Mouse (Mus musculus) lung, embryonic 16.5 days (tissue): ENCODE measurements at regions not wholly inside any gene's neighbourhood (a gene's known extent, or its start where the extent isn't known, plus 50 kb on each side); places are given as distances from the start of the nearest gene placed in this dataset.

ENCODE experiments used
- ATAC-seq: fragments of 200-750 bp; cut with Nextera tagmentation; 2 replicates; pipeline ENCODE4 v1.8.0; 2017; ENCODE audit warnings: low read depth, mild to moderate bottlenecking, moderate library complexity
- H3K27ac ChIP-seq: fragments of 300-500 bp; sonication (generic); 2 replicates; pipeline ENCODE4 v1.5.1; 2014; ENCODE audit warnings: mild to moderate bottlenecking, control low read depth, low read length
- H3K27me3 ChIP-seq: fragments of 300-500 bp; sonication (generic); 2 replicates; pipeline ENCODE4 v1.6.1; 2014; ENCODE audit warnings: low read depth, low read length, mixed read lengths; ENCODE audit not compliant: control insufficient read depth, insufficient read depth
- H3K36me3 ChIP-seq: fragments of 300-500 bp; sonication (generic); 2 replicates; pipeline ENCODE4 v1.6.1; 2014; ENCODE audit warnings: low read length; ENCODE audit not compliant: control insufficient read depth, insufficient read depth
- H3K4me1 ChIP-seq: fragments of 300-500 bp; sonication (generic); replicated peaks from 2 replicates; pipeline ENCODE4 v1.6.1; 2014; ENCODE audit warnings: low read length, mixed read lengths; ENCODE audit not compliant: control insufficient read depth, insufficient read depth
- H3K4me2 ChIP-seq: fragments of 300-500 bp; sonication (generic); 2 replicates; pipeline ENCODE4 v1.6.1; 2014; ENCODE audit warnings: low read depth, low read length, control low read depth
- H3K4me3 ChIP-seq: fragments of 300-500 bp; sonication (generic); 2 replicates; pipeline ENCODE4 v1.5.1; 2014; ENCODE audit warnings: mild to moderate bottlenecking, low read length, control low read depth
- H3K9ac ChIP-seq: fragments of 300-500 bp; sonication (generic); 2 replicates; pipeline ENCODE4 v1.6.1; 2014; ENCODE audit warnings: low read length, control low read depth
- H3K9me3 ChIP-seq: fragments of 300-500 bp; sonication (generic); 2 replicates; pipeline ENCODE4 v1.6.1; 2016; ENCODE audit warnings: low read length; ENCODE audit not compliant: control insufficient read depth
- WGBS: fragments of 180-500 bp; shearing (Covaris S2); extraction: QIAGEN DNeasy Blood & Tissue Kit; methylation state at CpG from one replicate; pipeline ENCODE4 v1.1.7; 2014; 5-methylcytosine and 5-hydroxymethylcytosine counted together

- H3K27me3 ChIP-seq: no peaks in the 10 kb centered on the region
- ATAC-seq: no peak
- H3K36me3 ChIP-seq: no peaks in the 10 kb centered on the region
- 59% methylated on average over 4 of the region's 4 CpGs for WGBS
- H3K4me3 ChIP-seq: no peak overlapping the region
- H3K9ac ChIP-seq: no peak overlapping the region
- H3K27ac ChIP-seq: no peak overlapping the region
- H3K9me3 ChIP-seq: 0 out of 2 replicates have a peak, but pooled peaks cover 2% of the 10 kb centered on the region
- H3K4me1 ChIP-seq: no peaks in the 10 kb centered on the region
- no peak overlapping the region for H3K4me2 ChIP-seq
Measured at GRCm38 (mm10) chr16:77992986-77993385, 308.3 kb upstream of the Cxadr start.

DNA sequence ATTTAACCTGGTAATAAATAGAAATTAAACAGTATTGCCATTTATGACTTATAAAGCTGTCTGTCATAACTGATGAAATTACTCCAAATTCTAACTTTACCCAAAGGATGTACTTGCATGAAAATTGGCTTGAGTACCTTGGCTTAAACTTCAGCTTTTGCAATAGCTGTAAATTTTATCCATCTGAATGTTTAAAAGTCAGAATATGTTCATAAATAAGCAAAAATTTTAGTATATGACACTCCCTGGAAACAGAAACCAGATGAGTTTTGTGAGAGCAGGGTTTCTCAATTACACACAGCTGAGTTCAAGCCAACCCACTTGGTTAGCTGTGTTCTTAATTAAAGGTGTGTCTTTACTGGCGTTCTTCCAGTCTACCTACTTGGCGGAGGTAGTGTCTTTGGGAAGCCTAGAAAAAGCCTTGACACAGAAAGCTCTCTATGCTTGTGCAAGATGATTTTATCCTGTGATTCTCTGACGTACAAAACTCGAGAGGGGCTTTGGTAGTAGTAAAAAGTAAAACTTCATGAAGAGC lies 311.4 kb upstream of the Cxadr start:
- 79% methylated on average over 4 of the region's 4 CpGs for WGBS
- Histone ChIP-seq H3K4me2 (no peak overlapping the region), H3K9ac (no peak overlapping the region), H3K4me3 (no peak overlapping the region), H3K9me3 (0 out of 2 replicates have a peak, but pooled peaks cover 2% of the 10 kb centered on the region), H3K4me1 (no peaks in the 10 kb centered on the region), H3K27me3 (no peaks in the 10 kb centered on the region), H3K36me3 (no peaks in the 10 kb centered on the region), H3K27ac (no peak overlapping the region)
- ATAC-seq: no peak

DNA sequence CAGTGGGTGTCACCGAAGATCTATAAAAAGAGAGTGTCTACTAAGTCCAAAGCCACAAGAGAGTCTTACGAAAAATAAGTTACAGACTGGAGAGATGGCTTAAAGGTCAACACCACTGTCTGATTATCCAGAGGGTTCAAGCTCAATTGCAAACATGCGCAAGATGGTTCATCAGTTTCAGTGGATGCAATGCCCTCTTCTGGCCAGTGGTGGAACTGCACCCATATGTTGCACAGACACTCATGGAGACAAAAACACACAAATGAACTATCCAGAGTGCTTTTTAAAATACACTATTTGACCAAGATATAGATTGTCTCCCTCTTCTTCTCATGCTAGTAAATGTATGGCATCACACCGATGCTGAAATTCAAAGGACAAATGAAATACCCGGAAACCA lies 312.1 kb upstream of the Cxadr start:
- no peak overlapping the region for H3K9ac ChIP-seq
- H3K36me3 ChIP-seq: no peaks in the 10 kb centered on the region
- H3K4me1 ChIP-seq: no peaks in the 10 kb centered on the region
- H3K4me2 ChIP-seq: no peak overlapping the region
- no peak overlapping the region for H3K4me3 ChIP-seq
- no peak for ATAC-seq
- 0 out of 2 replicates have a peak, but pooled peaks cover 2% of the 10 kb centered on the region for H3K9me3 ChIP-seq
- no peak overlapping the region for H3K27ac ChIP-seq
- no peaks in the 10 kb centered on the region for H3K27me3 ChIP-seq
- 97% methylated on average over 5 of the region's 5 CpGs for WGBS

GRCm38 (mm10) chr16:77986884-77987529 lies 314.3 kb upstream of the Cxadr start:
- H3K9ac ChIP-seq: no peak overlapping the region
- 75% methylated on average over 10 of the region's 10 CpGs for WGBS
- H3K9me3 ChIP-seq: 0 out of 2 replicates have a peak, but pooled peaks cover 2% of the 10 kb centered on the region
- no peak overlapping the region for H3K4me2 ChIP-seq
- H3K4me1 ChIP-seq: no peaks in the 10 kb centered on the region
- H3K4me3 ChIP-seq: no peak overlapping the region
- H3K36me3 ChIP-seq: no peaks in the 10 kb centered on the region
- ATAC-seq: no peak
- no peak overlapping the region for H3K27ac ChIP-seq
- H3K27me3 ChIP-seq: no peaks in the 10 kb centered on the region

GRCm38 (mm10) chr16:77948785-77949184 lies 346.9 kb upstream of the Gm11146 start:
- no peak overlapping the region for H3K4me2 ChIP-seq
- H3K4me3 ChIP-seq: no peak overlapping the region
- WGBS: 35% methylated on average over 1 of the region's 1 CpGs
- no peak overlapping the region for H3K9ac ChIP-seq
- H3K36me3 ChIP-seq: no peaks in the 10 kb centered on the region
- no peaks in the 10 kb centered on the region for H3K4me1 ChIP-seq
- H3K9me3 ChIP-seq: no peaks in the 10 kb centered on the region
- H3K27me3 ChIP-seq: no peaks in the 10 kb centered on the region
- H3K27ac ChIP-seq: no peak overlapping the region
- ATAC-seq: no peak

GRCm38 (mm10) chr16:77945442-77945841 lies 343.5 kb upstream of the Gm11146 start:
- Histone ChIP-seq H3K9me3 (no peaks in the 10 kb centered on the region), H3K9ac (no peak overlapping the region), H3K4me3 (no peak overlapping the region), H3K4me1 (no peaks in the 10 kb centered on the region), H3K36me3 (no peaks in the 10 kb centered on the region), H3K4me2 (no peak overlapping the region), H3K27me3 (no peaks in the 10 kb centered on the region), H3K27ac (no peak overlapping the region)
- 42% methylated on average over 2 of the region's 2 CpGs for WGBS
- no peak for ATAC-seq

DNA sequence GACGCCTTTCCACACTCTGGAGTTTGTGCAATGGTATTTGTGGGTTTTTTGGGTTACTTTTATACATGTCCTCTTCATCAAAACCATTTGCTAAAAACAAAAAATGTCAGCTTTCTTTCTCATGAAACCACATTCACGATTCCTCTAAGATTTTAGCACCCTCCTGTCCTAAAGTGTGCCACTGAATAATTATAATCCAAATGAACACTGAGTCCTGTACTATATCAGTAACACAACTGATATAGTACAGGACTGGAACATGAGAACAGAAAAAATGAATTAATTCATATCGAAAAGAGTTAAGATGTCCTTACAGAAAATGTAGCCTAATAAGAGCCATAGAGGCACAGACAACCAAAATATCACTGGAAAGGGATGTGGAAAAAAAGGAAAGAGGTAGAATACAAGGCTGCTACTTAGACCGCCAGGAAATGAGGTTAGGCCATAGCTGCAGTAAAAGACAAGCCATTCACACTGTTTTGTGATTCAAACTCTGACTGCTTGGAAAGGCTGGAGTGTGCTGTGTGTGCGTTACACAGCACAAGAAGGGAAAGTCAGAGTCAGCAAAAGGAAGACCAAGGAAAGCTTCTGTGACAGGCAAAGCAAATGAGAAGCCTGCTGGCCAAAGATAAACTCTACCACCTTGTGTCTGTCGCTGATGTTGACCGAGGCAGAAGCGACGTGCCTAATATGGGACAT lies 329.3 kb upstream of the Gm11146 start:
- 73% methylated on average over 9 of the region's 9 CpGs for WGBS
- no peak overlapping the region for H3K4me3 ChIP-seq
- ATAC-seq: no peak
- H3K27ac ChIP-seq: no peak overlapping the region
- H3K9me3 ChIP-seq: no peaks in the 10 kb centered on the region
- no peaks in the 10 kb centered on the region for H3K4me1 ChIP-seq
- H3K9ac ChIP-seq: no peak overlapping the region
- H3K36me3 ChIP-seq: no peaks in the 10 kb centered on the region
- H3K4me2 ChIP-seq: no peak overlapping the region
- no peaks in the 10 kb centered on the region for H3K27me3 ChIP-seq

GRCm38 (mm10) chr16:77914160-77915070 lies 312.5 kb upstream of the Gm11146 start:
- WGBS: 62% methylated on average over 6 of the region's 6 CpGs
- Histone ChIP-seq H3K4me3 (no peak overlapping the region), H3K27me3 (no peaks in the 10 kb centered on the region), H3K9ac (no peak overlapping the region), H3K4me2 (no peak overlapping the region), H3K9me3 (no peaks in the 10 kb centered on the region), H3K27ac (no peak overlapping the region), H3K4me1 (no peaks in the 10 kb centered on the region), H3K36me3 (no peaks in the 10 kb centered on the region)
- ATAC-seq: no peak

DNA sequence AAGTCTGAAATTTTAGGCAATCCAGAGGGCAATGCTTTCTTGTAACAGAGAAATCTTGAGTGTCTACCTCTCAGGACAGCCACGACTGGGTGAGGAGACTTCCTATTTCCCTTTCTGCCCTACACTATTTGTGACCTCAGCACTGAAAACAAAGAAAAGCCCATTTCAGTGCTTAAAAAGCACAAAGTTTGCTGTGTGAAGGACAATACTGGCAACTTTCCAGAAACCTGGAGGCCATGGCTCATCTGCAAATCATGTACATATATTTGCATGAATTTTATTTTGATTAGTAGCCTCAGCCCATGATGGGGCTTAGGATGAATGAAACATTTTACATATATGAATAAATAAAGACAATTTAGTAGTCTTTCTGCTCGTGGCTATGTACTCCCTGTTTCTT lies 292.4 kb upstream of the Gm11146 start:
- H3K4me2 ChIP-seq: no peak overlapping the region
- 0 out of 2 replicates have a peak, but pooled peaks cover 2% of the 10 kb centered on the region for H3K4me1 ChIP-seq
- H3K36me3 ChIP-seq: no peaks in the 10 kb centered on the region
- H3K27ac ChIP-seq: no peak overlapping the region
- H3K4me3 ChIP-seq: no peak overlapping the region
- no peaks in the 10 kb centered on the region for H3K27me3 ChIP-seq
- ATAC-seq: no peak
- 36% methylated on average over 2 of the region's 2 CpGs for WGBS
- no peak overlapping the region for H3K9ac ChIP-seq
- no peaks in the 10 kb centered on the region for H3K9me3 ChIP-seq
